In genomic region chr9:6969171-6969570, GRCm38 (mm10) we compare ENCODE assay signal across 13 mouse cellular contexts.
A peak's percentile ranks its signal among the peaks of the same experiment; 100 is the strongest.
DNase-seq lines count a peak whose midpoint lies in the region.
"Had no signal": no experiment of that assay in that cellular context is flagged by ENCODE, and none has a peak within 500 bp of the region (broad histone marks: within the 10 kb centered on the region; RNA-seq: fewer than 3 reads in every experiment).

No protein-coding gene starts in this region.

- peak; percentile 4 to 7 for DNase-seq in heart, postnatal 14 days
- no peak for DNase-seq in heart, adult 9 months (ENCODE audit: low spot score in 2 of 2)
- peak; percentile 5 for DNase-seq in right cerebral cortex, postnatal 4 days
- no peak for DNase-seq in right cerebral cortex, adult 18-20 months
- peak; percentile 66 for DNase-seq in adrenal gland, postnatal 25 days
- peak; percentile 14 to 49 for DNase-seq in lung, postnatal 4 days
- no peak for DNase-seq in left cerebral cortex, adult 11 months (ENCODE audit: low spot score)
- DNase-seq in urinary bladder, postnatal 4 days (ENCODE audit: low spot score in 2 of 2), result no peak
- DNase-seq: cerebellum, adult 11 months; cerebellum, adult 9-10 months; kidney, adult 11 months; thymus, adult 18-20 months; thymus, postnatal 25 days had no signal

- intact Hi-C loops in heart, postnatal 14 days (cut with DNase I), result no loop called here

Comparison
In these comparisons a context has a peak if more than half of its experiments do, and no peak if none do; other contexts are left out.
1. DNase-seq: peak in heart, postnatal 14 days (2 of 2), right cerebral cortex, postnatal 4 days (single experiment), adrenal gland, postnatal 25 days (single experiment) and lung, postnatal 4 days (2 of 2); none in heart, adult 9 months (0 of 2), right cerebral cortex, adult 18-20 months (single experiment), left cerebral cortex, adult 11 months (single experiment) and urinary bladder, postnatal 4 days (0 of 2).